10 mouse cellular contexts compared by ENCODE assay signal in genomic region chr9:62513492-62514133, GRCm38 (mm10). TPM values are rescaled to one million over a fixed set of nuclear protein-coding genes. Genes with fewer than 3 reads are reported as not detected.
A peak's percentile ranks its signal among the peaks of the same experiment; 100 is the strongest.
DNase-seq lines count a peak whose midpoint lies in the region; ATAC-seq and TF ChIP-seq lines count a peak whose summit lies in the region.
"Had no signal": no experiment of that assay in that cellular context is flagged by ENCODE, and none has a peak within 500 bp of the region (broad histone marks: within the 10 kb centered on the region; RNA-seq: fewer than 3 reads in every experiment).

No protein-coding gene starts in this region.

- H3K9ac ChIP-seq in midbrain, embryonic 12.5 days (replicated peaks), result no peak overlapping the region
- H3K9ac ChIP-seq in midbrain, embryonic 11.5 days (ENCODE audit: low read length), result no peak overlapping the region
- no peak overlapping the region for H3K9ac ChIP-seq in stomach, postnatal 0 days (ENCODE audit: low read length)
- H3K9ac ChIP-seq: liver, embryonic 12.5 days had no signal

- ATAC-seq in midbrain, embryonic 12.5 days (ENCODE audit: low FRiP score, low read depth), result no peak
- ATAC-seq in midbrain, embryonic 11.5 days (ENCODE audit: low FRiP score), result no peak
- peak; percentile 66; the same call in 1 of the 2 replicates for ATAC-seq in stomach, postnatal 0 days (ENCODE audit: low FRiP score, low TSS enrichment)
- ATAC-seq: liver, embryonic 12.5 days had no signal

- no peak overlapping the region for H3K4me2 ChIP-seq in midbrain, embryonic 12.5 days (replicated peaks)
- no peak overlapping the region for H3K4me2 ChIP-seq in midbrain, embryonic 11.5 days
- no peak overlapping the region for H3K4me2 ChIP-seq in stomach, postnatal 0 days (replicated peaks; ENCODE audit: low read depth)
- H3K4me2 ChIP-seq: liver, embryonic 12.5 days had no signal

- H3K27ac ChIP-seq in midbrain, embryonic 12.5 days (replicated peaks), result peak overlapping the region; percentile 49; the same call in 1 of the 2 replicates
- H3K27ac ChIP-seq in midbrain, embryonic 11.5 days (ENCODE audit: low read depth, low read length), result no peak overlapping the region
- peak overlapping the region; percentile 31 for H3K27ac ChIP-seq in stomach, postnatal 0 days (replicated peaks)
- H3K27ac ChIP-seq: liver, embryonic 12.5 days had no signal

- H3K4me3 ChIP-seq in midbrain, embryonic 12.5 days, result no peak overlapping the region
- H3K4me3 ChIP-seq in midbrain, embryonic 11.5 days (ENCODE audit: low read depth, low read length), result no peak overlapping the region
- no peak overlapping the region for H3K4me3 ChIP-seq in stomach, postnatal 0 days (ENCODE audit: low read depth, low read length)
- H3K4me3 ChIP-seq: liver, embryonic 12.5 days had no signal

- WGBS in midbrain, embryonic 12.5 days, result 62% methylated on average over 10 of the region's 10 CpGs
- WGBS in midbrain, embryonic 11.5 days, result 78% methylated on average over 10 of the region's 10 CpGs
- 31% methylated on average over 10 of the region's 10 CpGs for WGBS in stomach, postnatal 0 days

- peak; percentile 80 for DNase-seq in cerebellum, adult 9-11 months
- DNase-seq in cerebellum, adult 11 months, result no peak
- no peak for DNase-seq in midbrain, embryonic 11.5 days (ENCODE audit: low spot score, missing footprints)
- peak; percentile 63 to 75 for DNase-seq in kidney, postnatal 4 days
- DNase-seq in stomach, postnatal 0 days (ENCODE audit: low spot score), result no peak
- DNase-seq in thymus, postnatal 10 days (ENCODE audit: low spot score in 2 of 2), result no peak
- no peak for DNase-seq in spleen, postnatal 10 days (ENCODE audit: low spot score in 2 of 2)
- DNase-seq: spleen, adult 18-20 months had no signal

- H3K4me1 ChIP-seq in midbrain, embryonic 12.5 days, result peaks cover 56% of the 10 kb centered on the region
- peaks cover 19% of the 10 kb centered on the region for H3K4me1 ChIP-seq in midbrain, embryonic 11.5 days (ENCODE audit: control insufficient read depth, insufficient read depth, low read length)
- H3K4me1 ChIP-seq in stomach, postnatal 0 days (replicated peaks; ENCODE audit: control insufficient read depth, insufficient read depth), result no peaks in the 10 kb centered on the region
- H3K4me1 ChIP-seq: liver, embryonic 12.5 days had no signal

- H3K9me3 ChIP-seq in midbrain, embryonic 12.5 days, result no peaks in the 10 kb centered on the region
- no peaks in the 10 kb centered on the region for H3K9me3 ChIP-seq in midbrain, embryonic 11.5 days (ENCODE audit: control insufficient read depth, low read length)
- no peaks in the 10 kb centered on the region for H3K9me3 ChIP-seq in stomach, postnatal 0 days (ENCODE audit: control insufficient read depth, low read length)
- H3K9me3 ChIP-seq: liver, embryonic 12.5 days had no signal

- H3K36me3 ChIP-seq in midbrain, embryonic 12.5 days, result no peaks in the 10 kb centered on the region
- H3K36me3 ChIP-seq in midbrain, embryonic 11.5 days (ENCODE audit: control insufficient read depth, insufficient read depth, low read length), result no peaks in the 10 kb centered on the region
- no peaks in the 10 kb centered on the region for H3K36me3 ChIP-seq in stomach, postnatal 0 days (ENCODE audit: control insufficient read depth, insufficient read depth, low read length)
- H3K36me3 ChIP-seq: liver, embryonic 12.5 days had no signal

- TF ChIP-seq EP300 in stomach, postnatal 0 days (optimal IDR thresholded peaks at IDR 0.05), result no peak

- no peaks in the 10 kb centered on the region for H3K27me3 ChIP-seq in midbrain, embryonic 12.5 days
- H3K27me3 ChIP-seq in midbrain, embryonic 11.5 days (ENCODE audit: control insufficient read depth, insufficient read depth, low read length), result no peaks in the 10 kb centered on the region
- H3K27me3 ChIP-seq in stomach, postnatal 0 days (ENCODE audit: control insufficient read depth, insufficient read depth, low read length), result no peaks in the 10 kb centered on the region
- H3K27me3 ChIP-seq: liver, embryonic 12.5 days had no signal

- TF ChIP-seq CTCF in stomach, postnatal 0 days (IDR thresholded peaks at IDR 0.05; ENCODE audit: low read depth), result peak; percentile 1; the same call in 1 of the 2 replicates

RNA-seq across cellular contexts. Expression of gene Coro2b, which starts 23.2 kb away (rescaled TPM):
- 28.9 and 34.0 TPM in 2 replicates for polyA plus RNA-seq in midbrain, embryonic 12.5 days (2016; fragmentation: Nextera tagmentation; extraction: Ambion mirVana)
- 15.3 and 15.7 TPM in 2 replicates for polyA plus RNA-seq in midbrain, embryonic 11.5 days (2014; fragmentation: Nextera tagmentation; extraction: Ambion mirVana)
- polyA plus RNA-seq in stomach, postnatal 0 days (2015; fragmentation: Nextera tagmentation; extraction: Ambion mirVana), result 4.9 and 5.4 TPM in 2 replicates

Comparison
In these comparisons a context has a peak if more than half of its experiments do, and no peak if none do; other contexts are left out.
1. DNase-seq: peak in cerebellum, adult 9-11 months (single experiment) and kidney, postnatal 4 days (2 of 2); none in cerebellum, adult 11 months (single experiment), midbrain, embryonic 11.5 days (single experiment), stomach, postnatal 0 days (single experiment), thymus, postnatal 10 days (0 of 2) and spleen, postnatal 10 days (0 of 2).